Mouse (Mus musculus) neural tube, embryonic 10.5 days (tissue): ENCODE data around the gene Iah1.
A peak's percentile ranks its signal among the peaks of the same experiment; 100 is the strongest.

ENCODE experiments used
- DNase-seq: peaks from one replicate; pipeline ENCODE4 v3.0.0-alpha.2; 2017; ENCODE audit warnings: low spot score; ENCODE audit errors: extremely low spot score

Iah1 gene

DNA sequence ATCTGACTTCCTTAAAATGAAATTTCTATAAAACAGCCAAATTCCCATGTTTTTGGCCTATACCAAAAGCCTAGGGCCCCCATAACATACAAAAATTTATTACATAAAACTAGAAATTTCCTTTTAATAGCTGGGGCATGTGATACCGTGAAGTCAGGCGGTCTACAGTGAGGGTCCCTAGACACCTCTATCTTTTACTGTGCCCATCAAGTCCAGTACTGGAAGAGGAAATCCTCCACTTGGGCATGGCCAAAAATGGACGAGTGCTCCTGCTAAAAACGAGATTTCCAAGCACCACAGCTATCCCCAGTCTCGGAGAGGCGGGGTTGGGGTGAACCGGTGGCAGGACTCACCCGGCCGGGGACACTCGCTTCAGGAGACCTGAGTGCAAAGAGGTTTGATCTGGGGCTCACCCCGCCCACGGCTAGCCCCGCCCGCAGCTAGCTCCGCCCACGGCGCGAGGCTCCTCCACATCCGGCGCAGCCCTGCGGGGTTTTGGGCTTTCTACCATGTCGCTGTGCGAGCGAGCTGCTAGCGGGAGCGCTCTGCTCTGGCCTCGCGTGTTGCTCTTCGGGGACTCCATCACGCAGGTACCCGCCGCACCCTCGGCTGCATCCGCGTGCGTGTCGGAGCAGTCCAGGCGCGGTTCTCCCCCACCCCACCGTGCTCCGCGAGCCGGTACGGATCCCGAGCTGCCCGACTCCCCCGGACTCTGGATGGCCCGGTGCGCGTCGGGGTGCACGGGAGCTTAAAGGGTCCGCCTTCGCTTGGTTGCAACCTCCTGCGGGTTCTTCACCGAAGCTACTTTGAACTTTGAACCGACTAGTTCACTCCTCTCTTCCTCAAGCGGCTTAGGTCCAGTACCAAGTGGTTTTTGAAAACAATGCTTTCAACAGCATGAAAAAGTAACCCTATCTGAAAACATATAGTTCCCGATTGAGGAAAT, at the start of gene Iah1:
Gene Iah1, plus strand, starts transcription at position 467 of the 946 bp plus-strand sequence.
- peak; percentile 85 for DNase-seq

- no peak for DNase-seq
Measured at GRCm38 (mm10) chr12:21266784-21267098, 49.4 kb upstream of the Iah1 start.

DNA sequence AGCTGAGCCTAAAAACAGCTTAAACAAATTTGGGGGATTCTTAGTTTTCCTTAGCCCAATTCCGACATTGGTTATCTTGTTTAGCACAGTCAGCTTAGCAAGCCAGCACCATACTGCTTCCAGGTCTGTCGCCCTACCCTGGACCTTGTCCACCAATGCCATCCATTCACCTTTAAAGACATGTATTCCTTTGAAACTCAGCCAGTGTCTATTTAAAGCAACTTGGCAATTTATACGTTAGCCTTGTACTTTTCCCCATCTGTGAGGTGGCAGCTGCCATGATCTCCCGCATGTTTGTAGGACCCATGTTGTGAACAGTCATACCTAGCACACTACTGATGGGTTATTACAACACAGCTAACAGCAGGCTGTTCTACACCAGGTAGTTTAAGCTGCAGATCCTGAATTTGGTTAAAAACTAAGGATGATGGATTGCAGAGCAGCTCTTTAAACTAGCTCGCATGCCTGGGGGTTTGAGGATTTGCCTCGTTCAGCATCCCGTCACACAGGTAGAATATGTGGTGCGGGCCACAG, 48.0 kb upstream of the Iah1 start:
- no peak for DNase-seq

- DNase-seq: no peak
Measured at GRCm38 (mm10) chr12:21274446-21274845, 41.7 kb upstream of the Iah1 start.

DNA sequence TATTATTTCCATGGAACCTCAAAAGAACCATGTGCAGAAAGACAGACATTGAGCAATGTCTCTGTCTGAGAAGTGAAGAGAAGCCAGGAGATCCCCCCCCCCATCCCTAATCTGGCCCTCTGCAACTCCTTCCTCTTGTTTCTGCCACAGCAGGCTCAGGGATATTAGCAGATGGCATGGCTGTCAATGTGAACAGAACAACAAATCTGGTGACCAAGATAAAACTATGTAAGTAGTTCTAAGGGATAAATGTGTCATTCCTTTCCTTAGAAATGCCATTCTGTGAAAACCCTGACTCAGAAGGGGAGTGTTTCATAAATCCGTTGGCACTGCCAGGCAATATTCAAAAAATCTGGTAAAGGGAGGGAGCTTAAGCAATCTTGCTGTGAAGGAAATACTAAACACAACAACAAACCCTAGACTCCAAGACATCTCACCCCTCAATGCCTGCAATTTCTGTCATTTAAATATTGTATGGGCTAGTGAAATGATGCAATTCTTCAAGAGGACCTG, 38.8 kb upstream of the Iah1 start:
- no peak for DNase-seq

GRCm38 (mm10) chr12:21284761-21285441, 31.3 kb upstream of the Iah1 start, which contains the start of gene Cpsf3:
TSS of gene Cpsf3 (plus strand) at chr12:21285391.
- no peak for DNase-seq

GRCm38 (mm10) chr12:21285508-21286242, 30.5 kb upstream of the Iah1 start:
- DNase-seq: no peak

GRCm38 (mm10) chr12:21286243-21286622, 30.0 kb upstream of the Iah1 start, which contains the start of gene Itgb1bp1:
TSS of gene Itgb1bp1 (minus strand) at chr12:21286284.
- DNase-seq: peak; percentile 98

DNA sequence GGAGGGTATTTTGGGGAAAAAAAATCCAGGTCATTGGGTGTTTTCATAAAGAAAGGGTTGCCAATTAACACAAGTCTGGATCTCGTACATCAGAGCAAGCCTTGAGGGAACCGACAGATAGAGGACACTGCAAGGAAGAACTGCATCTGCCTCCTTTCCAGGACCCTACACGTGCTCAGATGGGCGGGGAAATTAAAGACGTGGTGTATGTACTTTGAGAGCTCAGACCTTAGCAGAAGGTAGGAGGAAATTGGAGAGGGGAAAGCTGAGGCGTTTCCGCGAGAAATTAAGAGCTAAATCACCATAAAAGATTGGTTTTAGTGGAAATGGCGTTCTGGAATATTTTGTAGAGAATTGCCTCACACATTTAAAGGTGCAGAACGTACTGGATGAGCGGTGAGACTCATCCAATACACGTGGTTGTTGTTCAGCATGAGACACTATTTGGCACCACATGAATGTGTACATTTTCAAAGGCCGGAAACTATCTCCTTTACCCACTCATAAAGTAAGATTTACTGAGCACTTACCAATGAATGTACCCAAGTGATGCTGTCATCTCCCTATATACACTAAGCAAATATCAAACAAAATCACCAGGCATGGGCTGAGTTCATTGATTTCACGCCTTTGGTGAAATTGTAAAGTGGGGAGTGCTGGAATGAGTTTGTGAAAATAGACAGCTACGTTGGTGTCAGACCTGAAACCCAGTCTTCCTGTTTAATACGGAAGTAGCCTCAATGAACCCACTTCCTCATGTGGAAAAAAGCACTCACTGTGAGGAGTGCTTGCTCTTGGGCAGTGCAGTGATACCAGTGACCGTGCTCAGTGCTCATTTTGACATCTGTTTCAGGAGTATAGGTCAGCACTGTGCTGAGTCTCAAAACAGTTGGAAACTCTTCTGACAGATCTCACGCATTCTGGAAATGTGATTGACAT, 29.2 kb upstream of the Iah1 start:
- no peak for DNase-seq

GRCm38 (mm10) chr12:21288716-21289395, 27.3 kb upstream of the Iah1 start:
- no peak for DNase-seq

DNA sequence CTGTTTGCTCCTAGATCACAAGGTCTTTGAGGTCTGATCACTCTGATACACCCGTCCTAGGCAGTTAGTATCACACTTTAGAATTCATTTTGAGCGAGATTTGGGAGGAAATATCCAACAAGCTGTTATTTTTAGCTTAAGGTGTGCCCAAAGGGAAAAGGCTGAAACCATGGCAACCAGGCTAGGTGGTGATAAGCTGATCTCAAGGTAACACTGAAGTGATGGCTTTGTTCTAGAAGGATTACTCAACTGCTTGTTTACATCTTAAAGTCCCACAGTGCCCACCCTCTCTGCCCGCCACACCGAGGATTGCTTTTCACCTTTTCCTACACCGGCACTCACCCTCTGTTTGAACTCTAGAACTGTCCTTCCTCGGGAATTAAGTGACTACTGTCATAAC, 26.5 kb upstream of the Iah1 start:
- DNase-seq: no peak

DNA sequence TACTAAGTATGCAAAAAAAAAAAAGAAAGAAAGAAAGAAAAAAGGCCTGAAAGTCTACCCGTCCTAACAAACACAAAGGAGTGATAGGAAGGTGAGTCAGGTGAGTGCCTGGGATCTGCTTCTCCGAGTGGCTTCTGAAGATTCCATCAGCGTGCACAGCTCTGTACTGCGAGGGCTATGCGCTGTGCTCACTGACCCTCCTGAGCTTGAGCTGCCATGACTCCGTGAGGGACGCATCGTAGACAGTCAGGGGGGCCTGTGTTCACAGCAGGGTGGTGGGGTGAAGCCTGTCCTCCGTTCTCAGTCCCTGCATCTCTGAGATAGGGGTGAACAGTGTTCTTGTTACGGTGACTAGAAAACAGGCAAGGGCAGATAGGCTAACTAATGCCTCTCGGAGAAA, 17.3 kb upstream of the Iah1 start:
- no peak for DNase-seq

DNA sequence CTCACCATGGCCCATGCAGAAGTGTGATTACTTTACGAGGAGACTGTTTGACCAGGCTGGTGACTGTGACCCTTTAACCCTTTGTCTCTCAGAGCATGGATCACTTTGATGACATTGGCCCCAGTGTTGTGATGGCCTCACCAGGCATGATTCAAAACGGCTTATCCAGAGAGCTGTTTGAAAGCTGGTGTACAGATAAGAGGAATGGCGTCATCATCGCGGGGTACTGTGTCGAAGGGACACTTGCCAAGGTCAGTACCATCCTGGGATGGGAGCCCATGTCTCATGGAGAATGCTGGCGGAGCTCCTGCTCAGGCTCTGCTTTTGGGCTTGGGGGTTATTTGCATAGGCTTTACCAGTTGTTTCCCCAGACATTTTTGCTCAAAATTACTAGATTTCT, 14.9 kb upstream of the Iah1 start:
- DNase-seq: no peak

DNA sequence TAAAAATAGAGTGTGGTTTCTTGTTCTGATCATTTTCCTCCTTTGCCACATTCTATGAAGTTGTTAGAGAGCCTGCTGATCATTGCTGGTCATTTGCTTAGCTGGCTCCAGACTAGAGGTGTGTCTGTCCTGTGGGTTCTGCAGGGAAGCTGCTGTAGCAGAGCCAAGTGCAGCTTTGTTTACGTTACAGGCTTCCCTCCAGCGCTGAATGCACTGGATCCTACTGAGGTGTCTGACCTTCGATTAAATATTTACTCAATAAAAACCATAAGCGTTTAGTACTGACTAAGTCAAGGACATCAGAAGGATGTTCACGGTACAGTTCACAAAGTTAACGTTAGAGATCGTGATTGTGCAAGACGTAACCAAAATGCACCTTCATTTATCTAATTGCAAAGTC, 14.3 kb upstream of the Iah1 start:
- DNase-seq: no peak

GRCm38 (mm10) chr12:21302361-21302783, 13.8 kb upstream of the Iah1 start:
- DNase-seq: no peak

DNA sequence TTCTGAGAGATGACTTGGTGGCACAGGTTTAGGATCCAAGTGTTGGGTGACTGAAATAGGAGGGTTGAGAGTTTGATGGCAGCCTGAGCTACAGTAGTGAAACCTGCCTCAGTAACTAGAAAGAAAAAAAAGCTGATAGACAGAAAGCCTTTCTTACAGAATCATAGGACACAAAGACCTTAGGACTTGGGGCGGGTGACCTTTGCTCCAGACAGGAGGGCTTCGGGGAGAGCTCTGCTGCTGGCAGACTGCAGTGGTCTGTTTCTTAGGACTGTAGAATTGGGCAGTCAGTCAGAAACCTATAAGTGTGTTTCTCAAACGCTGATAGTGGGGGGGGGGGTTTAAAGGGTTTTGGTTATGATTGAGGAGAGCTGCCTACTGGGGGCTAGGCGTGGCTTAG, 10.4 kb upstream of the Iah1 start:
- DNase-seq: no peak

GRCm38 (mm10) chr12:21306721-21307120, 9.5 kb upstream of the Iah1 start:
- DNase-seq: no peak

- no peak for DNase-seq
Measured at GRCm38 (mm10) chr12:21312201-21312600, 4.0 kb upstream of the Iah1 start.

GRCm38 (mm10) chr12:21316869-21317265, 678 bp downstream of the Iah1 start:
- no peak for DNase-seq
